Mouse (Mus musculus) stomach, postnatal 0 days (tissue): Measurements from ENCODE around the gene Hoxd13. TPM values are rescaled to one million over a fixed set of nuclear protein-coding genes. Genes with fewer than 3 reads are reported as not detected.

Experiments
- ATAC-seq: fragments of 200-750 bp; cut with Nextera tagmentation; 2 replicates; pipeline ENCODE4 v1.8.0; 2017; ENCODE audit not compliant: low FRiP score, low TSS enrichment
- DNase-seq: peaks from one replicate; pipeline ENCODE4 v3.0.0-alpha.2; 2016; ENCODE audit warnings: low spot score
- H3K27ac ChIP-seq: fragments of 300-500 bp; sonication (generic); replicated peaks from 2 replicates; pipeline ENCODE4 v1.5.1; 2014; ENCODE audit warnings: mild to moderate bottlenecking, control low read depth
- H3K27me3 ChIP-seq: fragments of 300-500 bp; sonication (generic); 2 replicates; pipeline ENCODE4 v1.6.1; 2014; ENCODE audit warnings: low read length; ENCODE audit not compliant: control insufficient read depth, insufficient read depth
- H3K36me3 ChIP-seq: fragments of 300-500 bp; sonication (generic); 2 replicates; pipeline ENCODE4 v1.6.1; 2014; ENCODE audit warnings: low read length, mixed read lengths; ENCODE audit not compliant: control insufficient read depth, insufficient read depth
- H3K4me1 ChIP-seq: fragments of 300-500 bp; sonication (generic); replicated peaks from 2 replicates; pipeline ENCODE4 v1.6.1; 2014; ENCODE audit warnings: antibody characterized with exemption; ENCODE audit not compliant: control insufficient read depth, insufficient read depth
- H3K4me2 ChIP-seq: fragments of 300-500 bp; sonication (generic); replicated peaks from 2 replicates; pipeline ENCODE4 v1.6.1; 2014; ENCODE audit warnings: low read depth, mild to moderate bottlenecking, control low read depth, moderate library complexity
- H3K4me3 ChIP-seq: fragments of 300-500 bp; sonication (generic); 2 replicates; pipeline ENCODE4 v1.5.1; 2014; ENCODE audit warnings: low read depth, low read length, control low read depth
- H3K9ac ChIP-seq: fragments of 300-500 bp; sonication (generic); 2 replicates; pipeline ENCODE4 v1.6.1; 2014; ENCODE audit warnings: mild to moderate bottlenecking, low read length, control low read depth, mixed read lengths
- H3K9me3 ChIP-seq: fragments of 300-500 bp; sonication (generic); 2 replicates; pipeline ENCODE4 v1.6.1; 2016; ENCODE audit warnings: low read length; ENCODE audit not compliant: control insufficient read depth
- CTCF ChIP-seq: IDR thresholded peaks from 2 replicates; pipeline ENCODE4 v1.5.1; 2016; ENCODE audit warnings: antibody characterized with exemption, low read depth, mild to moderate bottlenecking, moderate library complexity
- EP300 ChIP-seq: optimal IDR thresholded peaks from 2 replicates; pipeline ENCODE3; 2016; ENCODE audit warnings: antibody characterized with exemption
- WGBS: fragments of 180-500 bp; shearing (Covaris S2); extraction: QIAGEN DNeasy Blood & Tissue Kit; methylation state at CpG from one replicate; pipeline ENCODE4 v1.1.7; 2014; 5-methylcytosine and 5-hydroxymethylcytosine counted together
- polyA plus RNA-seq: library from polyadenylated mRNA; unstranded; fragments of >200 nt; fragmentation: Nextera tagmentation; extraction: Ambion mirVana; gene quantifications from 2 replicates; pipeline ENCODE4 v1.2.1, GENCODE M21; 2015

The Hoxd13 gene
- polyA plus RNA-seq, 1 experiment from 2014 or later, result not detected

- TF ChIP-seq CTCF (no peak), EP300 (no peak)
- Histone ChIP-seq H3K27ac (no peak overlapping the region), H3K4me1 (no peaks in the 10 kb centered on the region), H3K27me3 (peaks cover 43% of the 10 kb centered on the region), H3K4me2 (no peak overlapping the region), H3K9me3 (no peaks in the 10 kb centered on the region), H3K9ac (no peak overlapping the region), H3K36me3 (no peaks in the 10 kb centered on the region), H3K4me3 (no peak overlapping the region)
- no peak for ATAC-seq
- 4% methylated on average over 24 of the region's 24 CpGs for WGBS
- DNase-seq, result no peak
These were observed 21.6 kb downstream of the Hoxd13 start for GRCm38 (mm10) chr2:74689574-74690337.

GRCm38 (mm10) chr2:74690338-74690716, 22.2 kb downstream of the Hoxd13 start:
- no peak for ATAC-seq
- Histone ChIP-seq H3K27ac (no peak overlapping the region), H3K4me3 (no peak overlapping the region), H3K9me3 (no peaks in the 10 kb centered on the region), H3K4me1 (no peaks in the 10 kb centered on the region), H3K36me3 (no peaks in the 10 kb centered on the region), H3K27me3 (peaks cover 40% of the 10 kb centered on the region), H3K9ac (no peak overlapping the region), H3K4me2 (no peak overlapping the region)
- no peak for DNase-seq
- TF ChIP-seq EP300, result no peak
- TF ChIP-seq CTCF, result no peak
- 9% methylated on average over 8 of the region's 8 CpGs for WGBS

- TF ChIP-seq EP300, result no peak
- peak; percentile 58 for TF ChIP-seq CTCF
- ATAC-seq (no peak), DNase-seq (no peak)
- Histone ChIP-seq H3K4me1 (no peaks in the 10 kb centered on the region), H3K36me3 (no peaks in the 10 kb centered on the region), H3K4me3 (peak within 1 kb of the TSS; percentile 15), H3K27ac (no peak within 1 kb of the TSS), H3K4me2 (no peak within 1 kb of the TSS), H3K9me3 (no peaks in the 10 kb centered on the region), H3K27me3 (peaks cover 41% of the 10 kb centered on the region), H3K9ac (no peak within 1 kb of the TSS)
- WGBS, result 2% methylated on average over 56 of the region's 56 CpGs
These were observed 23.2 kb downstream of the Hoxd13 start, which contains the start of gene Hoxd10 for GRCm38 (mm10) chr2:74691022-74691951. TSS of gene Hoxd10 (plus strand) at chr2:74691924.

- Histone ChIP-seq H3K4me3 (peak overlapping the region; percentile 8; the same call in 1 of the 2 replicates), H3K4me2 (no peak overlapping the region), H3K27me3 (peaks cover 35% of the 10 kb centered on the region), H3K4me1 (no peaks in the 10 kb centered on the region), H3K9ac (no peak overlapping the region), H3K36me3 (no peaks in the 10 kb centered on the region), H3K27ac (no peak overlapping the region), H3K9me3 (no peaks in the 10 kb centered on the region)
- WGBS, result 6% methylated on average over 35 of the region's 35 CpGs
- DNase-seq (no peak), ATAC-seq (no peak)
- no peak for TF ChIP-seq EP300
- no peak for TF ChIP-seq CTCF
These were observed 24.1 kb downstream of the Hoxd13 start for GRCm38 (mm10) chr2:74691995-74692807.

- H3K36me3 ChIP-seq, result no peaks in the 10 kb centered on the region
- ATAC-seq (no peak), DNase-seq (no peak)
- peaks cover 32% of the 10 kb centered on the region for H3K27me3 ChIP-seq
- H3K4me1 ChIP-seq, result no peaks in the 10 kb centered on the region
- peak overlapping the region; percentile 8; the same call in 1 of the 2 replicates for H3K4me3 ChIP-seq
- no peak overlapping the region for H3K4me2 ChIP-seq
- WGBS, result 3% methylated on average over 20 of the region's 20 CpGs
- H3K9me3 ChIP-seq, result no peaks in the 10 kb centered on the region
- no peak overlapping the region for H3K9ac ChIP-seq
- H3K27ac ChIP-seq, result no peak overlapping the region
- no peak for TF ChIP-seq CTCF
- no peak for TF ChIP-seq EP300
These were observed 24.8 kb downstream of the Hoxd13 start for GRCm38 (mm10) chr2:74692808-74693431.
